Mouse (Mus musculus) thymus, adult 2 months (tissue): Measurements from ENCODE around the gene Tctex1d2.

Source experiments
- CTCF ChIP-seq: fragments of 200-500 bp; IDR thresholded peaks from 2 replicates; pipeline ENCODE4 v1.5.1; 2012; ENCODE audit warnings: mild to moderate bottlenecking, control low read depth, low read length, moderate library complexity, borderline replicate concordance; ENCODE audit not compliant: control insufficient read depth, poor library complexity, insufficient read depth; ENCODE audit errors: extremely low read depth
- POLR2A ChIP-seq: fragments of 200-500 bp; IDR thresholded peaks from 2 replicates; pipeline ENCODE4 v1.6.1; 2012; ENCODE audit warnings: mild to moderate bottlenecking, low read length, control low read depth, moderate library complexity; ENCODE audit not compliant: control insufficient read depth, poor library complexity, insufficient read depth; ENCODE audit errors: extremely low read depth

DNA sequence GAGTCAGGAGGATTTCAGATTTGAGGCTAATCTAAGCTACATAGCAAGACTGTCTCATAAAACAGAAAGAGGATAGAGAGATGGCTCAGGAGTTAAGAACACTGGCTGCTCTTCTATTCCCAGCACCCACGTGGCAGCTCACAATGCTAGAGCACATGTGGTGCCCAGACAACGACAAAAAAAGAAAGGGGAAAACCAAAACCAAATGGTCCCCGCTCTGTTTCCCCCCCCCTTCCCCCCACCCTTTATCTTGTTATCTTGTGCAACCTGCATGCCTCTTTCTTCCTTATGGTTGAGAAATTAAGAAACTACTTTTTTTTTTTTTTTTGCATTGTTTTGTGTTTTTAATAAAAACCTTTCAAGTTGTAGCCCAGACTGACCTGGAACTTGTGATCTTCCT lies 49.0 kb downstream of the Tctex1d2 start:
- TF ChIP-seq CTCF (no peak), POLR2A (no peak)
